Mouse (Mus musculus): Measurements from ENCODE around the gene Rmi2.

- TF ChIP-seq POLR2A (IDR thresholded peaks at IDR 0.05; ENCODE audit: insufficient read depth, low read depth, low read length) = no peak
- TF ChIP-seq CTCF (IDR thresholded peaks at IDR 0.05; ENCODE audit: insufficient read depth, low read depth, low read length) = no peak
Observed at GRCm38 (mm10) chr16:10788271-10788670, 46.6 kb upstream of the Rmi2 start, which contains the start of gene Tnp2.
